Mouse (Mus musculus) forebrain, embryonic 14.5 days (tissue): ENCODE results near the gene Socs4. TPM values are rescaled to one million over a fixed set of nuclear protein-coding genes. Genes with fewer than 3 reads are reported as not detected.

ENCODE experiments used
- ATAC-seq: fragments of 200-750 bp; cut with Nextera tagmentation; 2 replicates; pipeline ENCODE4 v1.8.0; 2017; ENCODE audit warnings: mild to moderate bottlenecking, moderate library complexity
- DNase-seq: peaks from one replicate; pipeline ENCODE4 v3.0.0-alpha.2; 2015; ENCODE audit warnings: low spot score
- H3K27ac ChIP-seq: fragments of 300-500 bp; sonication (generic); 2 replicates; pipeline ENCODE4 v1.5.1; 2014; ENCODE audit warnings: low read depth, mild to moderate bottlenecking, control low read depth, low read length, moderate library complexity
- H3K27me3 ChIP-seq: fragments of 300-500 bp; sonication (generic); replicated peaks from 2 replicates; pipeline ENCODE4 v1.6.1; 2014; ENCODE audit warnings: low read length, control low read depth, mixed read lengths; ENCODE audit not compliant: control insufficient read depth, insufficient read depth
- H3K36me3 ChIP-seq: fragments of 300-500 bp; sonication (generic); 2 replicates; pipeline ENCODE4 v1.6.1; 2014; ENCODE audit warnings: low read length, control low read depth; ENCODE audit not compliant: control insufficient read depth, insufficient read depth
- H3K4me1 ChIP-seq: fragments of 300-500 bp; sonication (generic); 2 replicates; pipeline ENCODE4 v1.6.1; 2014; ENCODE audit warnings: antibody characterized with exemption, low read length, control low read depth; ENCODE audit not compliant: control insufficient read depth, insufficient read depth
- H3K4me2 ChIP-seq: fragments of 300-500 bp; sonication (generic); 2 replicates; pipeline ENCODE4 v1.6.1; 2014; ENCODE audit warnings: mild to moderate bottlenecking, control low read depth, low read length
- H3K4me3 ChIP-seq: fragments of 300-500 bp; sonication (generic); 2 replicates; pipeline ENCODE4 v1.5.1; 2014; ENCODE audit warnings: low read depth, low read length, control low read depth
- H3K9ac ChIP-seq: fragments of 300-500 bp; sonication (generic); 2 replicates; pipeline ENCODE4 v1.6.1; 2014; ENCODE audit warnings: mild to moderate bottlenecking, low read length, control low read depth, moderate library complexity
- H3K9me3 ChIP-seq: fragments of 300-500 bp; sonication (generic); replicated peaks from 2 replicates; pipeline ENCODE4 v1.6.1; 2016; ENCODE audit warnings: low read length, control low read depth, mixed read lengths; ENCODE audit not compliant: control insufficient read depth
- WGBS: fragments of 180-500 bp; shearing (Covaris S2); extraction: QIAGEN DNeasy Blood & Tissue Kit; methylation state at CpG from one replicate; pipeline ENCODE4 v1.1.7; 2014; 5-methylcytosine and 5-hydroxymethylcytosine counted together
- polyA plus RNA-seq: library from polyadenylated mRNA; unstranded; fragments of >200 nt; fragmentation: Nextera tagmentation; extraction: Ambion mirVana; gene quantifications from 2 replicates; pipeline ENCODE4 v1.2.1, GENCODE M21; 2014

Socs4 gene
- 4.3 and 4.7 TPM in 2 replicates for polyA plus RNA-seq

DNA sequence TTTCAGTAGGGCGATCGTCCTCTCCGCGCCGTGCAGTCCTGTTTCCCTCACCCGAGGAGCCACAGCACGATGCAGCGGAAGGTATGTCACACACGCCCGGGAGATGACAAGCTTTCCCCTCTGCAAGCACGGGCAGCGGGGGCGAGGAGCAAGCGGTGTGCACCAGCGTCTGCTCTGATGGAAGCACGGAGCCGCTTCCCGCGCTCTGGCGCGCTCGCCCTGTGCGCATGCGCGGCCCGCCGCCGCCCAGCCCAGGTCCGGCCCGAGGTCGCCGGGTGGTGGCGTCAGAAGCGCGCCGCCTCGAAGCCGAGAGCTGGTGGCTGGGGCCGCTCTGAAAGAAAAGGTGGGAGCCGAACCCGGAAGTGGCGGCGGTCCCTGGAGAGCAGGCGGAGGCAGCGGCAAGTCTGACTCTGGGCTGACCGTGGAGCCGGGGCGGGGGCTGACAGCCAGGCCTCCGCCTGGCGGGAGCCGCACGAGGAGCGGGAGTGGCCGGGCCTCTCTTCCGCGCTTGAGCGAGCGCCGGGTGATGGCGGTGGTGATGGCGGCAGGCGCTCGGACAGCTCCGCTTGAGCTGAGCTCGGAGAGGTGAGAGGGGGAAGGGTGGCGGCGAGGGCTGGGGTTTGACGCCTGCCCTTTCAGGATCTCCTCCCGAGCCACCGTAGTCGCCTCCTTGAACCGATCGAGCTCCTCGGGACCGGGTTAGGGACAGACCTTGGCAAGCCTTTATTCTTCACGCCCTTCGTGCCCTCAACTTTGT, at the start of gene Socs4, which contains the start of gene Wdhd1:
Socs4 (plus strand) TSS at position 295 of the 757 bp plus-strand sequence.
Wdhd1 (minus strand) TSS at position 221 of the 757 bp plus-strand sequence.
- H3K4me1 ChIP-seq, result peaks cover 6% of the 10 kb centered on the region; the same call in 1 of the 2 replicates
- peak; percentile 94 for DNase-seq
- H3K9ac ChIP-seq, result peak within 1 kb of the TSS; percentile 85
- no peaks in the 10 kb centered on the region for H3K27me3 ChIP-seq
- ATAC-seq, result peak; percentile 98
- peaks cover 8% of the 10 kb centered on the region; the same call in 1 of the 2 replicates for H3K36me3 ChIP-seq
- WGBS, result under 1% methylated on average over 74 of the region's 77 CpGs
- peak within 1 kb of the TSS; percentile 93 for H3K4me3 ChIP-seq
- H3K27ac ChIP-seq, result peak within 1 kb of the TSS; percentile 94
- no peaks in the 10 kb centered on the region for H3K9me3 ChIP-seq
- H3K4me2 ChIP-seq, result peak within 1 kb of the TSS; percentile 72

DNA sequence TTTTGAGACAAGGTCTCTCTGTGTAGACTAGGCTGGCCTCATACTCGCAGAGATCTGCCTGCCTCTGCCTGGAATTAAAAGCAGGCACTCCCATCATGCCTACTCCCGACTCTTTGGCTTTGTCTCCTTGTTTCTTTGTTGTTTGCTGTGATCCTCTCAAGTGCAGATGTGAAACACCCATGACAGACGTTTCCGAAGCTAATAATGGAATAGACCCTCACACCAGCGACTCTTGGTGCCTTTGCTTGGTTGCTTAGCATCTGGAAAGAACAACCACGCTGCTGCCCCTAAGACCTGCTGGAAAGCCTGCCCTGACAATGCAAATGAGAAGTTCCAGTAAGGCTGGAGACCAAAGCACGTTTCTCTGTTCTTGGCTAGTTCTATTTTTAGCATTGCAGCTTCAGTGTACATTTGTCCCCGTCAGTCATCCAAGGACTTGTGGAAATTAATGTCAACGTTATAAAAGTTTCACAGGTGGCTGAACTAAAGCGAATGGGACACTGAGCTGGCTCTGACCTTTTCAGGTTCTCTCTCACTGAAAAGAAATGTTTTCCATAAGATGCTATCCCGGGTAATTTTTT, 46.8 kb upstream of the Socs4 start:
- Histone ChIP-seq H3K9ac (no peak overlapping the region), H3K9me3 (no peaks in the 10 kb centered on the region), H3K27me3 (no peaks in the 10 kb centered on the region), H3K4me3 (no peak overlapping the region), H3K36me3 (no peaks in the 10 kb centered on the region), H3K4me1 (no peaks in the 10 kb centered on the region), H3K27ac (no peak overlapping the region), H3K4me2 (no peak overlapping the region)
- no peak for DNase-seq
- 84% methylated on average over 11 of the region's 11 CpGs for WGBS
- no peak for ATAC-seq

DNA sequence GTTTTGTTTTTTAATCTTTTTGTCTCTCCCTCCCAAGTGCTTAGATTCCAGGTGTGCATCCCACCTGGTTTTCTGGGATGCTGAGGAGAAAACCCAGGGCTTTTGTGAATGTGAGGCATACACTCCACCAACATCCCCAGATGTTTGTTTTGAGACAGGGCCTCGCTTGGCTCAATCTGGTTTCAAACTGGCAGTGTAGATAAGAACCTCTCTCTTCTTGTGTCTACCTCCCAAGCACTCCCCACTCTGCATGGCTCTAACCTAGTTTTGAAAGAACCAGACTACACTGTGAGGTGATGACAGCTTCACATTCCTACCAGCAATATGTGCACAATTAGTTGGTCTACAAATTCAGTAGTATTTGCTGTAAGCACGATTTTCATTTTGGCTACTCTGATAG, 43.1 kb upstream of the Socs4 start:
- H3K4me1 ChIP-seq, result no peaks in the 10 kb centered on the region
- no peak overlapping the region for H3K27ac ChIP-seq
- ATAC-seq (no peak), DNase-seq (no peak)
- 81% methylated on average over 2 of the region's 2 CpGs for WGBS
- no peak overlapping the region for H3K9ac ChIP-seq
- H3K9me3 ChIP-seq, result no peaks in the 10 kb centered on the region; the same call in 1 of the 2 replicates
- H3K36me3 ChIP-seq, result no peaks in the 10 kb centered on the region
- no peak overlapping the region for H3K4me2 ChIP-seq
- no peaks in the 10 kb centered on the region for H3K27me3 ChIP-seq
- no peak overlapping the region for H3K4me3 ChIP-seq

DNA sequence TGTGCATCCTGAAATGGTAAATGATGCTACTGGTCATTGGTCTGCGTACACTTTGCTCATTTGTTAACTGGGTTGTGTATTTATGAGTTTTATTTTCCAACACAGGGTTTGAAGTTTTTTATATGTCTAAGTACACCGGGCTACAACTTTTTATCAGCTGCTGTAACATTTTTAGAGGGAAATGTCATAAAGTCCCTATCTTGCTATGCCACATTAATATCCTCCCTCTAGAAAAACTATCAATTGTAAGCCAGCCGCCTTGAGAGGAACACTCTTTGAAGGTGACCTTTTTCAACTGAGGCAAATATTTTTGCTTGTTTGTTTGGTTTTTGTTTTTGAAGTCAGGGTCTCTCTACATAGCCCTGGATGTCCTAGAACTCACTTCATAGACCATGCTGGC, 42.7 kb upstream of the Socs4 start:
- 95% methylated on average over 3 of the region's 3 CpGs for WGBS
- no peak overlapping the region for H3K4me3 ChIP-seq
- H3K4me1 ChIP-seq, result no peaks in the 10 kb centered on the region
- no peak for DNase-seq
- no peaks in the 10 kb centered on the region; the same call in 1 of the 2 replicates for H3K9me3 ChIP-seq
- H3K36me3 ChIP-seq, result no peaks in the 10 kb centered on the region
- H3K4me2 ChIP-seq, result no peak overlapping the region
- H3K27ac ChIP-seq, result no peak overlapping the region
- ATAC-seq, result no peak
- H3K27me3 ChIP-seq, result no peaks in the 10 kb centered on the region
- H3K9ac ChIP-seq, result no peak overlapping the region

DNA sequence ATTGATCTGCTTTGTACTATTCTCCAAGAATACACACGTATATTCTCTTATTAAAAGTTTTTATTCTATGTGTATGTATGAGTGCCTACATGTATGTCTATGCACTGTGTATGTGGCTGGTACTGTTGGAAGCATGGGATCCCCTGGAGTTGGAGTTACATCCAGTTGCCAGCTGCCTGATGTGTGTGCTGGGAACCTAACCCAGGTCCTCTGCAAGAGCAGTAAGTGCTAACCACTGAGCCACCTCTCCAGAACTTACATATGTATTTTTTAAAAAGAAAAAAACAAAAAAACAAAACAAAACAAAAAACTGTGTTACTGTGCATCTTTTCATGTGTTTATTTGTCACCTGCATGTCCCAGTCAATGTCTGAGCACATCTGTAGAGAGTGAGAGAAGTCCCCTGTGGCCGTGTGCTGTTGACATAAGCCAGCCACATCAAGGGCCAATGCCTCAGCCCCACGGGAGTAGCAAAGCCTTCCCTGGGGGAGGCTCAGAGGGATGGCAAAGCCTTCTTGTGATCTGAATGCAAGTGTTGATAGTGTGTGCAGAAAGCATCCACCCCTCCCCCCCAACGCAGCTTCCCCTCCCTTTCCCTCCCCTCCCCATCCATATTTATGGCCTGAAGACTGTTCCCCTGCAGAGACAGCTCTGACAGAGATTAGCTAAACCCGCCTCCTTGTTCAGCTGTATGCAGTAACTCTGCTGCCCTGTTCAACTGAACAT, 42.0 kb upstream of the Socs4 start:
- DNase-seq, result no peak

DNA sequence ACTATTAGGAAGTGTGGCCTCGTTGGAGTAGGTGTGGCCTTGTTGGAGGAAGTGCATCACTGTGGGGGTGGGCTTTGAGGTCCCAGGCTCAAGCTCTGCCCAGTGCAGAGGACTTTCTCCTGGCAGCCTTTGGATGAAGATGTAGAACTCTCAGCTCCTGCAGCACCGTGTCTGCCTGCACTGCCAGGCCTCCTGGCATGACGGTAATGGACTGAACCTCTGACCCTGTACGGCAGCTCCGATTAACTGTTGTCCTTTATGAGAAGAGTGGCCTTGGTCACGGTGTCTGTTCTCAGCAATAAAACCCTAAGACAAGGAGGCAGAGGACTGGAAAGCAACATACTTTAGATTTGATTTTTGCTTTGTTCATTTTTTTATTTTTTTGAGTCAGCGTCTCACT, 40.2 kb upstream of the Socs4 start:
- Histone ChIP-seq H3K27me3 (no peaks in the 10 kb centered on the region), H3K4me3 (no peak overlapping the region), H3K36me3 (peaks cover 10% of the 10 kb centered on the region; the same call in 1 of the 2 replicates), H3K4me2 (no peak overlapping the region), H3K9me3 (no peaks in the 10 kb centered on the region; the same call in 1 of the 2 replicates), H3K9ac (no peak overlapping the region), H3K4me1 (no peaks in the 10 kb centered on the region), H3K27ac (no peak overlapping the region)
- ATAC-seq (no peak), DNase-seq (no peak)
- WGBS, result 93% methylated on average over 7 of the region's 7 CpGs

More for the DNA sequence above, 42.0 kb upstream of the Socs4 start:
- no peaks in the 10 kb centered on the region; the same call in 1 of the 2 replicates for H3K9me3 ChIP-seq
- no peak overlapping the region for H3K27ac ChIP-seq
- 69% methylated on average over 5 of the region's 5 CpGs for WGBS
- H3K9ac ChIP-seq, result no peak overlapping the region
- H3K4me1 ChIP-seq, result no peaks in the 10 kb centered on the region
- H3K36me3 ChIP-seq, result no peaks in the 10 kb centered on the region
- no peak for ATAC-seq
- no peak overlapping the region for H3K4me2 ChIP-seq
- no peak overlapping the region for H3K4me3 ChIP-seq
- no peaks in the 10 kb centered on the region for H3K27me3 ChIP-seq

DNA sequence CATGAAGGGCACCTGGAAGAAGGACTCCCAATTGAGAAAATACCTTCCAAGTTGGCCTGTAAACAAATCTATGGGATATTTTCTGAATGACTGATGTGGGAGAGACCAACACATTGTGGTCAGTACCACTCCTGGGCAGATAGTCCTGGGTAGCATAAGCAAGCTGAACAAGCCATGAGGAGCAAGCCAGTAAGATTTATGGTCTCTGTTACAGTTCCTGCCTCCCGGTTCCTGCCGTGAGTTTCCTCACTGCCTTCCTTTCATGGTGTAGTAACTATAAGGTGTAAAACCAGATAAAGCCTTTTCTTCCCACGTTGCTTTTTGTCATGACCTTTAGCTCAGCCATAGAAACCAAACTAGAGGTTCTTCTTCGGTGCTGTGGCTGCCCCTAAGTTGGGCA, 39.4 kb upstream of the Socs4 start:
- Histone ChIP-seq H3K4me3 (no peak overlapping the region), H3K4me1 (no peaks in the 10 kb centered on the region), H3K27ac (no peak overlapping the region), H3K27me3 (no peaks in the 10 kb centered on the region), H3K9me3 (no peaks in the 10 kb centered on the region; the same call in 1 of the 2 replicates), H3K36me3 (peaks cover 16% of the 10 kb centered on the region; the same call in 1 of the 2 replicates), H3K4me2 (no peak overlapping the region), H3K9ac (no peak overlapping the region)
- ATAC-seq (no peak), DNase-seq (no peak)
- 85% methylated on average over 4 of the region's 4 CpGs for WGBS

DNA sequence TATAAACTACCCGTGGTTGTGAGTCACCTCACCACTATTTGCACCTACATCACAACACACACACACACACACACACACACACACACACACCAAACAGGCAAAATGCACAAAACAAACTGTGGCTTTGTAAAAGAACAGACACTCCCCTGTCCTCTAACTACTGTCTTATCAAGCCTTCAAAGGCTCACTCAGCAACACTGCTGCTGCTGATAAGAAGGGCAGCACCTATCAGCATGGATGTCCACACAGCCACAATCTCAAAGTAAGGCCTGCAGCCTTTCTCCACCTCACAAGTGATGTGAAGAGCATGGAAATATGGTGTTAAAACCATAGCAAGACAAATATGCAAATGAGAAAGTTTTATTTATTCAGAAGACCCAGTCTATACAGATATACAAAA, 36.1 kb upstream of the Socs4 start:
- Histone ChIP-seq H3K9ac (no peak overlapping the region), H3K36me3 (peaks cover 41% of the 10 kb centered on the region), H3K27ac (no peak overlapping the region), H3K27me3 (no peaks in the 10 kb centered on the region), H3K4me1 (no peaks in the 10 kb centered on the region), H3K4me2 (no peak overlapping the region), H3K9me3 (no peaks in the 10 kb centered on the region; the same call in 1 of the 2 replicates), H3K4me3 (no peak overlapping the region)
- ATAC-seq, result no peak
- WGBS, result 93% methylated on average over 1 of the region's 1 CpGs
- DNase-seq, result no peak
